Mouse (Mus musculus): Measurements from ENCODE around the gene Grrp1.

The Grrp1 gene

GRCm38 (mm10) chr4:134246256-134246655 lies 7.7 kb downstream of the Grrp1 start:
- no peak for ATAC-seq (ENCODE audit: insufficient number of reproducible peaks, low FRiP score, low TSS enrichment)

- peak; percentile 54; the same call in 1 of the 2 replicates for ATAC-seq (ENCODE audit: insufficient number of reproducible peaks, low FRiP score, low TSS enrichment)
These were observed 8.6 kb downstream of the Grrp1 start, which contains the start of gene Zfp593 for GRCm38 (mm10) chr4:134245148-134245843. TSS of gene Zfp593 (minus strand) at chr4:134245592.

GRCm38 (mm10) chr4:134243516-134244250 lies 10.2 kb downstream of the Grrp1 start, which contains the start of gene E130218I03Rik:
TSS of gene E130218I03Rik (plus strand) at chr4:134243662.
- ATAC-seq (ENCODE audit: insufficient number of reproducible peaks, low FRiP score, low TSS enrichment): no peak

- ATAC-seq (ENCODE audit: insufficient number of reproducible peaks, low FRiP score, low TSS enrichment): no peak; the same call in 1 of the 2 replicates
These were observed 15.2 kb downstream of the Grrp1 start for GRCm38 (mm10) chr4:134238686-134239085.

GRCm38 (mm10) chr4:134238279-134238651 lies 15.6 kb downstream of the Grrp1 start, which contains the start of gene Cnksr1:
TSS of gene Cnksr1 (minus strand) at chr4:134238399.
- ATAC-seq (ENCODE audit: insufficient number of reproducible peaks, low FRiP score, low TSS enrichment): no peak

- ATAC-seq (ENCODE audit: insufficient number of reproducible peaks, low FRiP score, low TSS enrichment): no peak
These were observed 16.2 kb downstream of the Grrp1 start for GRCm38 (mm10) chr4:134237582-134238278.

- no peak for ATAC-seq (ENCODE audit: insufficient number of reproducible peaks, low FRiP score, low TSS enrichment)
These were observed 19.0 kb downstream of the Grrp1 start for GRCm38 (mm10) chr4:134234876-134235275.

- ATAC-seq (ENCODE audit: insufficient number of reproducible peaks, low FRiP score, low TSS enrichment): no peak
These were observed 23.5 kb downstream of the Grrp1 start for GRCm38 (mm10) chr4:134230431-134230830.

GRCm38 (mm10) chr4:134227194-134227593 lies 26.7 kb downstream of the Grrp1 start, which contains the start of gene Catsper4:
TSS of gene Catsper4 (minus strand) at chr4:134227383.
- no peak for ATAC-seq (ENCODE audit: insufficient number of reproducible peaks, low FRiP score, low TSS enrichment)

- ATAC-seq (ENCODE audit: insufficient number of reproducible peaks, low FRiP score, low TSS enrichment): no peak
These were observed 30.9 kb downstream of the Grrp1 start for GRCm38 (mm10) chr4:134222793-134223600.

- no peak for ATAC-seq (ENCODE audit: insufficient number of reproducible peaks, low FRiP score, low TSS enrichment)
These were observed 47.3 kb downstream of the Grrp1 start for GRCm38 (mm10) chr4:134206488-134207053.

- no peak for ATAC-seq (ENCODE audit: insufficient number of reproducible peaks, low FRiP score, low TSS enrichment)
These were observed 50.5 kb downstream of the Grrp1 start for GRCm38 (mm10) chr4:134203340-134203896.

- no peak for ATAC-seq (ENCODE audit: insufficient number of reproducible peaks, low FRiP score, low TSS enrichment)
These were observed 51.0 kb downstream of the Grrp1 start, which contains the start of gene Gm7534 for GRCm38 (mm10) chr4:134202904-134203303. TSS of gene Gm7534 (minus strand) at chr4:134203004.

Measured in cerebellum, adult (tissue).